Mouse (Mus musculus) leukemia stem cell, adult 10-12 weeks (primary cell): ENCODE results near the gene Cyp4f15. TPM values are rescaled to one million over a fixed set of nuclear protein-coding genes. Genes with fewer than 3 reads are reported as not detected.

Source experiments
- polyA plus RNA-seq: library from polyadenylated mRNA; stranded (reverse); fragments of >175 nt; gene quantifications from 2 replicates; pipeline ENCODE4 v1.2.3, GENCODE M21; 2012; ENCODE audit warnings: low replicate concordance

Gene Cyp4f15
- polyA plus RNA-seq = not detected in 2 replicates

GRCm38 (mm10) chr17:32685048-32685750 lies at the start of gene Cyp4f15:
TSS of gene Cyp4f15 (plus strand) at chr17:32685627.

GRCm38 (mm10) chr17:32658712-32659111 lies 26.7 kb upstream of the Cyp4f15 start, which contains the start of gene Cyp4f40:
TSS of gene Cyp4f40 (plus strand) at chr17:32658900.

Other genes with a start within 250 kb of the Cyp4f15 start
- 0.38 TPM in 1 of 2 replicates, not detected in the other for gene Cyp4f39, start 232.9 kb upstream of the Cyp4f15 start, polyA plus RNA-seq
- gene Cyp4f17, start 179.6 kb upstream of the Cyp4f15 start, polyA plus RNA-seq = 0.41 and 0.71 TPM in 2 replicates
- gene Cyp4f16, start 149.1 kb upstream of the Cyp4f15 start, polyA plus RNA-seq = 1.7 and 3.5 TPM in 2 replicates
- gene Cyp4f37, start 64.3 kb upstream of the Cyp4f15 start, polyA plus RNA-seq = 0.15 and 0.42 TPM in 2 replicates
- not detected in 2 replicates for gene Cyp4f40, start 26.7 kb upstream of the Cyp4f15 start, polyA plus RNA-seq
- 0.29 and 1.4 TPM in 2 replicates for gene Zfp871, start 102.7 kb downstream of the Cyp4f15 start, polyA plus RNA-seq
- gene Zfp811, start 124.3 kb downstream of the Cyp4f15 start, polyA plus RNA-seq = not detected in 2 replicates
- gene Zfp799, start 144.6 kb downstream of the Cyp4f15 start, polyA plus RNA-seq = 0.02 and 1.1 TPM in 2 replicates
- 0.22 TPM in 1 of 2 replicates, not detected in the other for gene Zfp870, start 206.0 kb downstream of the Cyp4f15 start, polyA plus RNA-seq
- not detected in 2 replicates for gene Cyp4f14, start 231.7 kb downstream of the Cyp4f15 start, polyA plus RNA-seq